Mouse (Mus musculus) hindbrain, embryonic 10.5 days (tissue): ENCODE measurements around the gene Samd4b. TPM values are rescaled to one million over a fixed set of nuclear protein-coding genes. Genes with fewer than 3 reads are reported as not detected.
"Not testable (repeated sequence)": the region's sequence is repeated elsewhere in the genome, so short reads cannot be mapped to it uniquely, and the experiment has no call there.

Experiments
- DNase-seq: peaks from one replicate; pipeline ENCODE4 v3.0.0-alpha.2; 2017; ENCODE audit warnings: low spot score
- H3K27ac ChIP-seq: fragments of 300-500 bp; sonication (generic); 2 replicates; pipeline ENCODE4 v1.5.1; 2016; ENCODE audit warnings: mild to moderate bottlenecking, moderate library complexity
- H3K27me3 ChIP-seq: fragments of 300-500 bp; sonication (generic); 2 replicates; pipeline ENCODE4 v1.6.1; 2016; ENCODE audit warnings: mild to moderate bottlenecking; ENCODE audit not compliant: poor library complexity, insufficient read depth, severe bottlenecking
- H3K36me3 ChIP-seq: fragments of 300-500 bp; sonication (generic); 2 replicates; pipeline ENCODE4 v1.6.1; 2016; ENCODE audit warnings: mild to moderate bottlenecking, moderate library complexity
- H3K4me1 ChIP-seq: fragments of 300-500 bp; sonication (generic); replicated peaks from 2 replicates; pipeline ENCODE4 v1.6.1; 2016; ENCODE audit warnings: mild to moderate bottlenecking
- H3K4me3 ChIP-seq: fragments of 300-500 bp; sonication (generic); 2 replicates; pipeline ENCODE4 v1.5.1; 2016; ENCODE audit warnings: mild to moderate bottlenecking, moderate library complexity
- H3K9me3 ChIP-seq: fragments of 300-500 bp; sonication (generic); 2 replicates; pipeline ENCODE4 v1.6.1; 2016; ENCODE audit warnings: mild to moderate bottlenecking, moderate library complexity
- WGBS: fragments of 180-500 bp; shearing (Covaris S2); methylation state at CpG from one replicate; pipeline ENCODE4 v1.1.7; 2016; 5-methylcytosine and 5-hydroxymethylcytosine counted together
- polyA plus RNA-seq: library from polyadenylated mRNA; unstranded; fragments of >200 nt; fragmentation: Nextera tagmentation; extraction: Ambion mirVana; gene quantifications from 2 replicates; pipeline ENCODE4 v1.2.1, GENCODE M21; 2016

Samd4b gene
- 34.0 and 44.0 TPM in 2 replicates for polyA plus RNA-seq

DNA sequence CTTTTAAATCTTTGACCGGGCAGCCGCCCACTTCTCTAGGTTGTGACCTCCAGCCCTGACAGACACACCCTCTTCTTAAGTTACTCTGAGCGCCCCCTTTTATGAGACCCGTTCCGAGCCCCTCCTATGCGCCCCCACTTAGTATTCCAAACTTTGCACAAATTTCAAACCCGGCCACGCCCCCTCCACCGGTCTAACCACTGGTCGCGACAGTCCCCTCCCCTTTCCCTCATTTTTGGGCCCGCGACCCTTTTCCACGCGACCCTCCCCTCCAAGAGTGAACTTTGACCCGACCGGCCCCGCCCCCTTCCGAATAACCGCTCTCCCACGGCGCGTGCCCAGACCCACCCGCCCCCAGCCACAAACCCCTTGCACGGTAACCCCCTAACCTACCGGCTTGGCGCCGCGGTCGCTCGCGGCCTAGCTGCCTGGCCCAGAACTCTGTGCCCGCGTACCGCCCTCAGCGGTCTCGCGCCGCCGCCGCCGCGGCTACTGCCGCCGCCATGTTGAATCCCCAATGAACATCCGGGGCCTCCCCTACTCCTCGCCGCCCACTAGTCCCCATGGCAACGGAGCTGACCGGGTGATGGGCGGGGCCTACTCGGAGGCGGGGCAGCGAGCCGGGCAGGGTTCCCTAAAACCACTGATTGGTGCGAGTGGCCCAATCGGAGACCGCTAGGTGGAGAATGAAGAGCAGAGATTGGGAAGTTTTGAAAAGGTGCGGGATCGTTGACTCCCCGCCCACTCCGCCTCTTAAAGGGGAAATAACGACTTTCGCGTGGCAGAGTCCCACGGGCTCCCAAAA is at the start of gene Samd4b, which contains the start of gene Pak4:
TSS of gene Samd4b (minus strand) at position 503 of the 805 bp plus-strand sequence.
TSS of gene Pak4 (minus strand) at position 544 of the 805 bp plus-strand sequence.
- H3K27ac ChIP-seq = peak within 1 kb of the TSS; percentile 96
- peaks cover 56% of the 10 kb centered on the region for H3K4me1 ChIP-seq
- peak within 1 kb of the TSS; percentile 72 for H3K4me3 ChIP-seq
- peaks cover 12% of the 10 kb centered on the region; the same call in 1 of the 2 replicates for H3K36me3 ChIP-seq
- H3K27me3 ChIP-seq = no peaks in the 10 kb centered on the region
- under 1% methylated on average over 66 of the region's 66 CpGs for WGBS
- peak; percentile 99 for DNase-seq
- no peaks in the 10 kb centered on the region for H3K9me3 ChIP-seq

- DNase-seq = no peak
- Histone ChIP-seq H3K4me1 (no peaks in the 10 kb centered on the region), H3K27ac (no peak overlapping the region), H3K9me3 (no peaks in the 10 kb centered on the region), H3K27me3 (no peaks in the 10 kb centered on the region), H3K4me3 (no peak overlapping the region), H3K36me3 (no peaks in the 10 kb centered on the region)
- WGBS = 53% methylated on average over 7 of the region's 7 CpGs
Observed at GRCm38 (mm10) chr7:28647016-28647415, 49.1 kb upstream of the Samd4b start.

DNA sequence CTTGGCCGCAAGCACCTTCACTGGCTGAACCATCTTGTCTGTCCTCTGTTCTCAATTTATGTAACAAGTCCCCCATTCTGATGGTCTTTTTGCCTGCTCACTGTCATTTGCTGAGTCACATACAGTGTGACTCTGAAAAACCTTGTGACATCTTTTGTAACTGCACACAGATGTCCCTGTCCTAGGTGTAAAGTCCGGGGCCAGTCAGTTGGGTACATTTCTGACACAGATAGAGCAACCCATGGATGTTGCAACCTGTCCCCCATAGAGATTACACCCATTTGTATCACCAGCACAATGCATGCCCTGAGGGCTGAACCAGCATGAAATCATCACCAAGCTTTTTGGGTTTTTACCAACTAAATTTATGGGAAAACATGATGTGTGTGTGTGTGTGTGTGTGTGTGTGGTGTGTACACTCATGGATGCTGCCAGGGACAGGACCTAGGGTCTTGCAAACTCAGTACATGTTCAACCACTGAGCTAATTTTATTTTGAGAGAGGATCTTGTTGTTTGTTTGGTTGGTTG is 48.1 kb upstream of the Samd4b start:
- Histone ChIP-seq H3K4me1 (no peaks in the 10 kb centered on the region), H3K4me3 (no peak overlapping the region), H3K36me3 (no peaks in the 10 kb centered on the region), H3K9me3 (no peaks in the 10 kb centered on the region), H3K27me3 (no peaks in the 10 kb centered on the region), H3K27ac (no peak overlapping the region)
- 94% methylated on average over 2 of the region's 2 CpGs for WGBS
- DNase-seq = no peak

GRCm38 (mm10) chr7:28645366-28645765 is 47.4 kb upstream of the Samd4b start:
- H3K27ac ChIP-seq = no peak overlapping the region
- H3K36me3 ChIP-seq = no peaks in the 10 kb centered on the region
- no peak for DNase-seq
- H3K4me1 ChIP-seq = no peaks in the 10 kb centered on the region
- no peaks in the 10 kb centered on the region for H3K9me3 ChIP-seq
- 57% methylated on average over 6 of the region's 6 CpGs for WGBS
- H3K27me3 ChIP-seq = no peaks in the 10 kb centered on the region
- no peak overlapping the region for H3K4me3 ChIP-seq

DNA sequence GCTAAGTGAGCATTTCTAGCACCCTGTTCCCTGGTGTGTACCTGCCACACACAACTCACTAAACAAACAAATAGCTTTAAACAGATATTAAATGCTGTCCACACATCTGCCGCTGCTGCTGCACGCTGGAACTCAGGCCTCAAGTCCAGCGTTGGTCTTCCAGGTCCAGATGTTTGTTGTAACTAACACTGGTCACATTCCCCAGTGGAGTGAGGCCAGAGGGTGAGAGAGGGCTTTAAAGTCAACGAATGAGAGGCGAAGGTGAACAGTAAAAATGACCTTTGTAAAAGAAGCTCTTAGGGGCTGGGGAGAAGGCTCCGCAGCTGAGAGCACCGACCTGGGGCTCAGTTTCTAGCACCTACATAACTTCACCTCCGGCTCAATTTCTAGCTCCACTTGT is 43.6 kb upstream of the Samd4b start:
- no peaks in the 10 kb centered on the region for H3K36me3 ChIP-seq
- H3K4me1 ChIP-seq = peaks cover 9% of the 10 kb centered on the region; the same call in 1 of the 2 replicates
- no peak overlapping the region for H3K27ac ChIP-seq
- H3K4me3 ChIP-seq = no peak overlapping the region
- WGBS = 74% methylated on average over 8 of the region's 8 CpGs
- no peaks in the 10 kb centered on the region for H3K27me3 ChIP-seq
- DNase-seq = no peak
- H3K9me3 ChIP-seq = no peaks in the 10 kb centered on the region

GRCm38 (mm10) chr7:28637511-28637910 is 39.6 kb upstream of the Samd4b start:
- DNase-seq = no peak
- WGBS = 29% methylated on average over 8 of the region's 8 CpGs
- Histone ChIP-seq H3K36me3 (no peaks in the 10 kb centered on the region), H3K9me3 (no peaks in the 10 kb centered on the region), H3K27ac (no peak overlapping the region), H3K4me1 (peaks cover 9% of the 10 kb centered on the region; the same call in 1 of the 2 replicates), H3K27me3 (peaks cover 4% of the 10 kb centered on the region; the same call in 1 of the 2 replicates), H3K4me3 (no peak overlapping the region)

DNA sequence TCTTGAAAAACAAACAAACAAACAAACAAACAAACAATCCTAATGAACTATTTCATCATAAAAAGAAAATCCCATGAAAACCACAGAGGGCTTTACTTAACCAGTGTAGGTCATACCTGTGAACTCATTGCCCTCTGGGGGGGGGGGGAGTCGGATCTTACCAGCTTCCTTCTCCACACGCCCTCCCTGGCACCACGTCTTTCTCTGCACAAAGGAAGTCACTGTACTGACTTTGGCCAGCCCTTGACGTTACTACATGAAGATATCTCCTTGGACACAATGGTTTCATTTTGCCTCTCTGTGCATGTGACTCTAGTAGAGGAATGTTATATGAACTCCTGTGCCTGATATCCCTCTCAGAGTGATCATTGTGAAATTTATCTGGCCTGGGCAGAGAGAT is 36.2 kb upstream of the Samd4b start:
- Histone ChIP-seq H3K9me3 (no peaks in the 10 kb centered on the region), H3K36me3 (no peaks in the 10 kb centered on the region), H3K4me1 (peaks cover 25% of the 10 kb centered on the region), H3K27me3 (peaks cover 35% of the 10 kb centered on the region), H3K4me3 (no peak overlapping the region), H3K27ac (no peak overlapping the region)
- WGBS = 70% methylated on average over 4 of the region's 4 CpGs
- no peak for DNase-seq

- WGBS = 23% methylated on average over 10 of the region's 10 CpGs
- peaks cover 16% of the 10 kb centered on the region for H3K4me1 ChIP-seq
- peaks cover 46% of the 10 kb centered on the region for H3K27me3 ChIP-seq
- no peak within 1 kb of the TSS for H3K27ac ChIP-seq
- no peaks in the 10 kb centered on the region for H3K9me3 ChIP-seq
- peak; percentile 8 for DNase-seq
- H3K4me3 ChIP-seq = peak within 1 kb of the TSS; percentile 42
- H3K36me3 ChIP-seq = no peaks in the 10 kb centered on the region
Observed at GRCm38 (mm10) chr7:28631073-28631472, 33.1 kb upstream of the Samd4b start, which contains the start of gene Acp7. TSS of gene Acp7 (minus strand) at chr7:28631332.

DNA sequence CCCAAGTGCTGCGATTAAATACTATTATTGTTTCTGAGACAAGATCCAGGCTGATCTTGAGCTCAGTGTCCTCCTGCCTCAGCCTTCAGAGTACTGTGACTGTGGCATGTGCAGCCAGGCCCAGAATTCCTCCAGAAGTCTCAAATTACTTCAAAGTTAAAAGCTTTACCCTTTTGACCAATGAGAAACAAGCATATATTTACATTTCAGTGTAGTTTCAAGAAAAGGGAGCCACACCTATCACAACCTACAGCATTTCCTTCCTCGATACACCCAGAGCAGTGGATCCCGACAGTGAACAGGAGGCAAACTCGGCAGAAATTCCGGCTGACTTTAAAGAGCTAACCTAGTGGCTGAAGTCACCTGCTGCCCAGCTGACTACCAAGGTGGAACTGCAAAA is 26.8 kb upstream of the Samd4b start:
- Histone ChIP-seq H3K9me3 (no peaks in the 10 kb centered on the region), H3K27me3 (peaks cover 18% of the 10 kb centered on the region), H3K27ac (no peak overlapping the region), H3K36me3 (no peaks in the 10 kb centered on the region), H3K4me3 (no peak overlapping the region), H3K4me1 (peaks cover 5% of the 10 kb centered on the region; the same call in 1 of the 2 replicates)
- DNase-seq = no peak
- 82% methylated on average over 5 of the region's 5 CpGs for WGBS

- WGBS = 72% methylated on average over 9 of the region's 9 CpGs
- Histone ChIP-seq H3K27me3 (no peaks in the 10 kb centered on the region), H3K9me3 (no peaks in the 10 kb centered on the region), H3K4me3 (no peak overlapping the region), H3K27ac (no peak overlapping the region), H3K4me1 (no peaks in the 10 kb centered on the region), H3K36me3 (no peaks in the 10 kb centered on the region)
- no peak for DNase-seq
Observed at GRCm38 (mm10) chr7:28619098-28619715, 21.3 kb upstream of the Samd4b start.

GRCm38 (mm10) chr7:28605951-28606350 is 8.0 kb upstream of the Samd4b start:
- Histone ChIP-seq H3K4me3 (no peak overlapping the region), H3K9me3 (no peaks in the 10 kb centered on the region), H3K27me3 (no peaks in the 10 kb centered on the region), H3K27ac (no peak overlapping the region), H3K4me1 (no peaks in the 10 kb centered on the region), H3K36me3 (no peaks in the 10 kb centered on the region)
- 91% methylated on average over 8 of the region's 8 CpGs for WGBS
- DNase-seq = no peak

- not testable (repeated sequence) for H3K4me3 ChIP-seq, H3K36me3 ChIP-seq, DNase-seq, H3K4me1 ChIP-seq, H3K9me3 ChIP-seq, H3K27me3 ChIP-seq, H3K27ac ChIP-seq
- WGBS = 81% methylated on average over 2 of the region's 2 CpGs
Observed at GRCm38 (mm10) chr7:28603788-28604187, 5.8 kb upstream of the Samd4b start.

- no peak for DNase-seq
- Histone ChIP-seq H3K4me1 (peaks cover 8% of the 10 kb centered on the region; the same call in 1 of the 2 replicates), H3K27me3 (no peaks in the 10 kb centered on the region), H3K36me3 (no peaks in the 10 kb centered on the region), H3K4me3 (no peak overlapping the region), H3K9me3 (no peaks in the 10 kb centered on the region), H3K27ac (no peak overlapping the region)
- WGBS = 73% methylated on average over 5 of the region's 5 CpGs
Observed at GRCm38 (mm10) chr7:28603136-28603535, 5.2 kb upstream of the Samd4b start.
